Mouse (Mus musculus): ENCODE data around the gene Exosc5.

Exosc5 gene

GRCm38 (mm10) chr7:25705801-25706251, 46.9 kb downstream of the Exosc5 start:
- no peak for DNase-seq (ENCODE audit: low spot score in 2 of 2)

GRCm38 (mm10) chr7:25706578-25707170, 47.7 kb downstream of the Exosc5 start:
- no peak for DNase-seq (ENCODE audit: low spot score in 2 of 2)

- DNase-seq (ENCODE audit: low spot score in 2 of 2), result no peak
Measured at GRCm38 (mm10) chr7:25707581-25708292, 48.8 kb downstream of the Exosc5 start.

- no peak for DNase-seq (ENCODE audit: low spot score in 2 of 2)
Measured at GRCm38 (mm10) chr7:25709961-25710360, 51.0 kb downstream of the Exosc5 start.

GRCm38 (mm10) chr7:25710519-25711130, 51.7 kb downstream of the Exosc5 start:
- DNase-seq (ENCODE audit: low spot score in 2 of 2), result no peak

GRCm38 (mm10) chr7:25711165-25711564, 52.2 kb downstream of the Exosc5 start:
- no peak for DNase-seq (ENCODE audit: low spot score in 2 of 2)

- no peak for DNase-seq (ENCODE audit: low spot score in 2 of 2)
Measured at GRCm38 (mm10) chr7:25711731-25712197, 52.8 kb downstream of the Exosc5 start.

- no peak for DNase-seq (ENCODE audit: low spot score in 2 of 2)
Measured at GRCm38 (mm10) chr7:25712801-25713200, 53.8 kb downstream of the Exosc5 start.

- no peak for DNase-seq (ENCODE audit: low spot score in 2 of 2)
Measured at GRCm38 (mm10) chr7:25714581-25714980, 55.6 kb downstream of the Exosc5 start.

- DNase-seq (ENCODE audit: low spot score in 2 of 2), result no peak
Measured at GRCm38 (mm10) chr7:25715731-25716271, 56.8 kb downstream of the Exosc5 start.

GRCm38 (mm10) chr7:25717478-25717877, 58.5 kb downstream of the Exosc5 start:
- no peak for DNase-seq (ENCODE audit: low spot score in 2 of 2)

GRCm38 (mm10) chr7:25718788-25719417, 59.9 kb downstream of the Exosc5 start, which contains the start of gene Ccdc97:
Gene Ccdc97 (minus strand): TSS chr7:25719088.
- peak; percentile 88 to 91 for DNase-seq (ENCODE audit: low spot score in 2 of 2)

- DNase-seq (ENCODE audit: low spot score in 2 of 2), result peak; percentile 80 to 83
Measured at GRCm38 (mm10) chr7:25719761-25720610, 61.0 kb downstream of the Exosc5 start.

GRCm38 (mm10) chr7:25720760-25721159, 61.8 kb downstream of the Exosc5 start:
- no peak for DNase-seq (ENCODE audit: low spot score in 2 of 2)

All from spleen, postnatal 10 days (tissue).